Mouse (Mus musculus): ENCODE results near the gene Defb30. TPM values are rescaled to one million over a fixed set of nuclear protein-coding genes. Genes with fewer than 3 reads are reported as not detected.

Defb30 gene
- polyA plus RNA-seq, 1 experiment from 2014 or later, result not detected

- H3K9me3 ChIP-seq (ENCODE audit: control insufficient read depth, low read length), result no peaks in the 10 kb centered on the region
- H3K4me2 ChIP-seq (ENCODE audit: low read depth, low read length), result no peak within 1 kb of the TSS
- H3K4me3 ChIP-seq (ENCODE audit: low read length), result no peak within 1 kb of the TSS
- WGBS, result 78% methylated on average over 1 of the region's 1 CpGs
- ATAC-seq, result no peak
- no peaks in the 10 kb centered on the region for H3K27me3 ChIP-seq (replicated peaks; ENCODE audit: control insufficient read depth, insufficient read depth, low read length)
- H3K36me3 ChIP-seq (ENCODE audit: control insufficient read depth, insufficient read depth, low read length), result no peaks in the 10 kb centered on the region
- H3K9ac ChIP-seq (ENCODE audit: low read depth, low read length), result no peak within 1 kb of the TSS
- no peak within 1 kb of the TSS for H3K27ac ChIP-seq (ENCODE audit: low read length)
- H3K4me1 ChIP-seq (ENCODE audit: control insufficient read depth, insufficient read depth, low read length), result no peaks in the 10 kb centered on the region
Observed at GRCm38 (mm10) chr14:62984410-62984809, 65.3 kb downstream of the Defb30 start, which contains the start of gene Defb48. Gene Defb48 (minus strand): TSS chr14:62984510.

Other genes starting within 250 kb of the Defb30 start
- 3.1 and 3.8 TPM in 2 replicates for gene Wdfy2, start 212.3 kb downstream of the Defb30 start, polyA plus RNA-seq (2015; fragmentation: Nextera tagmentation; extraction: Ambion mirVana)
- not detected in 2 replicates for gene Defb48, start 65.5 kb downstream of the Defb30 start, polyA plus RNA-seq (2015; fragmentation: Nextera tagmentation; extraction: Ambion mirVana)
- not detected in 2 replicates for gene Defb47, start 51.9 kb downstream of the Defb30 start, polyA plus RNA-seq (2015; fragmentation: Nextera tagmentation; extraction: Ambion mirVana)
- gene Defb43, start 38.2 kb downstream of the Defb30 start, polyA plus RNA-seq (2015; fragmentation: Nextera tagmentation; extraction: Ambion mirVana), result not detected in 2 replicates
- gene Defb42, start 3.0 kb downstream of the Defb30 start, polyA plus RNA-seq (2015; fragmentation: Nextera tagmentation; extraction: Ambion mirVana), result 0.17 and 0.18 TPM in 2 replicates

Data from intestine, embryonic 16.5 days (tissue).